Mouse (Mus musculus) thymus, adult 2 months (tissue): ENCODE results near the gene Ccdc151. TPM values are rescaled to one million over a fixed set of nuclear protein-coding genes. Genes with fewer than 3 reads are reported as not detected.

Experiments used
- DNase-seq: peaks from one replicate; pipeline ENCODE4 v3.0.0; 2021
- H3K27ac ChIP-seq: fragments of 200-500 bp; 2 replicates; pipeline ENCODE4 v1.5.1; 2012; ENCODE audit warnings: low read length, control low read depth; ENCODE audit not compliant: control insufficient read depth, insufficient read depth
- H3K27me3 ChIP-seq: fragments of 200-500 bp; 2 replicates; pipeline ENCODE4 v1.6.1; 2012; ENCODE audit warnings: mild to moderate bottlenecking, low read length, moderate library complexity, mixed read lengths; ENCODE audit not compliant: control insufficient read depth, insufficient read depth
- H3K36me3 ChIP-seq: fragments of 200-500 bp; 2 replicates; pipeline ENCODE4 v1.6.1; 2012; ENCODE audit warnings: mild to moderate bottlenecking, low read length, moderate library complexity; ENCODE audit not compliant: control insufficient read depth, insufficient read depth
- H3K4me1 ChIP-seq: fragments of 200-500 bp; replicated peaks from 2 replicates; pipeline ENCODE4 v1.6.1; 2012; ENCODE audit warnings: low read length; ENCODE audit not compliant: control insufficient read depth, insufficient read depth
- H3K4me3 ChIP-seq: fragments of 200-500 bp; 2 replicates; pipeline ENCODE4 v1.5.1; 2012; ENCODE audit warnings: mild to moderate bottlenecking, low read length, control low read depth, moderate library complexity; ENCODE audit not compliant: control insufficient read depth, insufficient read depth
- CTCF ChIP-seq: fragments of 200-500 bp; IDR thresholded peaks from 2 replicates; pipeline ENCODE4 v1.5.1; 2012; ENCODE audit warnings: mild to moderate bottlenecking, control low read depth, low read length, moderate library complexity, borderline replicate concordance; ENCODE audit not compliant: control insufficient read depth, poor library complexity, insufficient read depth; ENCODE audit errors: extremely low read depth
- POLR2A ChIP-seq: fragments of 200-500 bp; IDR thresholded peaks from 2 replicates; pipeline ENCODE4 v1.6.1; 2012; ENCODE audit warnings: mild to moderate bottlenecking, low read length, control low read depth, moderate library complexity; ENCODE audit not compliant: control insufficient read depth, poor library complexity, insufficient read depth; ENCODE audit errors: extremely low read depth
- WGBS: fragments of 180-500 bp; shearing (Covaris S2); methylation state at CpG from one replicate; pipeline ENCODE4 v1.1.7; 2018; 5-methylcytosine and 5-hydroxymethylcytosine counted together
- polyA plus RNA-seq: library from polyadenylated mRNA; depleted of rRNA; stranded (reverse); fragments of >200 nt; gene quantifications from 2 replicates; pipeline ENCODE4 v1.2.3, GENCODE M21; 2012

The Ccdc151 gene
- polyA plus RNA-seq, 1 experiment, result 0.11 TPM

GRCm38 (mm10) chr9:22047329-22047728, 44.9 kb upstream of the Ccdc151 start:
- Histone ChIP-seq H3K36me3 (no peaks in the 10 kb centered on the region), H3K27ac (no peak overlapping the region), H3K4me3 (no peak overlapping the region), H3K4me1 (peaks cover 17% of the 10 kb centered on the region), H3K27me3 (peaks cover 10% of the 10 kb centered on the region; the same call in 1 of the 2 replicates)
- WGBS, result 69% methylated on average over 9 of the region's 9 CpGs
- no peak for TF ChIP-seq CTCF
- no peak for TF ChIP-seq POLR2A
- no peak for DNase-seq

- no peak overlapping the region for H3K27ac ChIP-seq
- 69% methylated on average over 2 of the region's 2 CpGs for WGBS
- TF ChIP-seq CTCF (no peak), POLR2A (no peak)
- no peaks in the 10 kb centered on the region for H3K4me1 ChIP-seq
- H3K4me3 ChIP-seq, result no peak overlapping the region
- H3K36me3 ChIP-seq, result no peaks in the 10 kb centered on the region
- no peak for DNase-seq
- H3K27me3 ChIP-seq, result no peaks in the 10 kb centered on the region
Measured at GRCm38 (mm10) chr9:22041832-22042231, 39.4 kb upstream of the Ccdc151 start.

GRCm38 (mm10) chr9:22037826-22038225, 35.4 kb upstream of the Ccdc151 start:
- no peak for TF ChIP-seq CTCF
- no peak for TF ChIP-seq POLR2A
- DNase-seq, result no peak
- 85% methylated on average over 10 of the region's 10 CpGs for WGBS
- Histone ChIP-seq H3K27me3 (no peaks in the 10 kb centered on the region), H3K27ac (no peak overlapping the region), H3K36me3 (no peaks in the 10 kb centered on the region), H3K4me3 (no peak overlapping the region), H3K4me1 (no peaks in the 10 kb centered on the region)

DNA sequence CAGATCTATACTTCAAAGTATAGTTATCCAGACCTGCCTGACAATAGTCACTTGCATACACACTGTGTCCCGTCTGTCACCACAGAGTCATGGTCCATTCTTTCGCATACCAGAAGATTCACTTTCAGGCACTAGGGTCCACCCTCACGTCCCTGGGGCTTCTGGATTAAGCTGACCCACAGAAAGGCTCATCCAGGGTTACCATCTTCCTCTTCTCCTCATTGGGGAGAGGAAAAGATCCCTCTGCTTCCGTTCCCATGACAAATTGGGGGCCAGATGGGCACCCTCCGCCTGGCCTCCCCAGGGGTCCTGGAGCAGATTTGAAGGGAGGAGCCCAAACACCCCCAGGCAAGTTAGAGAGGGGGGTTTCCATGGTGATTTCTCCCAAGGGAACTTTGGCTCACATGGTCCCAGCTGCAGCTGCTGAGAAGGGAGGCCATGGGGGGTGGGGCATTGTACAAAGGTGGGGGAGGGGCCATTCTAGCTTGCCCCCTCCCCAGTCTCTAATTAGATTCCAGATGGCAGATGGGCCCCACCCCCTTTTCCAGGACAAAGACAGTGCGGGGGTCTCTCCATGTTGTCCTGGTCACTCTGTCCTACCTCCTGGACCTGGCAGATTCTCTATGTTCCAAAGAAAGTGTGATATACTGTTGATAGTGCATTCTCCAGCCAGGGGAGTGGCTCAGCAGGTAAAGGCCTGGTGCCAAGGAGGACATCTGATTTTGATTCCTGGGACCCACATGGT, 33.0 kb upstream of the Ccdc151 start:
- DNase-seq, result no peak
- Histone ChIP-seq H3K4me1 (no peaks in the 10 kb centered on the region), H3K36me3 (no peaks in the 10 kb centered on the region), H3K27me3 (no peaks in the 10 kb centered on the region), H3K27ac (no peak overlapping the region), H3K4me3 (no peak overlapping the region)
- WGBS, result 78% methylated on average over 6 of the region's 6 CpGs
- no peak for TF ChIP-seq POLR2A
- no peak for TF ChIP-seq CTCF

DNA sequence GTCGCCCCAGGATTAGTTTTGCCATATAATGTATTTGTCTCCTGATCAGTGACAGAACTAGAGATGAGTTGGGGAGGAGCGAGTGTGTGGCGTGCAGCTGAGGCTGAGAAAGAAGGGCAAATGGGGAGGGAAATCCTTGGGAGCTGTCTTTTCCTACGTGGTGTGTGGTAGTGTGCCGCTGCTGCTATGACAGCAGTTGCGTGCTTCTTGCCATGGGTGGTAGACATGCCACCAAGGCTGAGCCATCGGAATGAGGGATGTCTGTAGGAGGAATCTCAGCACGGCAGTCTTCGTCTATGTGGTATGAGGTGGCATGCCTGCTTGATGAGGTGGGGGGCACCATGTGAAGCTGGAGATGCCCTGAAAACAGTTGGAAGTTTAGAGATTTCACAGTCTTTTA, 28.0 kb upstream of the Ccdc151 start:
- 96% methylated on average over 9 of the region's 9 CpGs for WGBS
- Histone ChIP-seq H3K27ac (no peak overlapping the region), H3K4me1 (no peaks in the 10 kb centered on the region), H3K36me3 (no peaks in the 10 kb centered on the region), H3K4me3 (no peak overlapping the region), H3K27me3 (no peaks in the 10 kb centered on the region)
- TF ChIP-seq POLR2A, result no peak
- DNase-seq, result no peak

- WGBS, result 73% methylated on average over 7 of the region's 7 CpGs
- no peaks in the 10 kb centered on the region for H3K4me1 ChIP-seq
- no peak for TF ChIP-seq CTCF
- no peak for TF ChIP-seq POLR2A
- H3K36me3 ChIP-seq, result no peaks in the 10 kb centered on the region
- DNase-seq, result no peak
- H3K27me3 ChIP-seq, result no peaks in the 10 kb centered on the region
- no peak overlapping the region for H3K27ac ChIP-seq
- no peak overlapping the region for H3K4me3 ChIP-seq
Measured at GRCm38 (mm10) chr9:22028467-22028866, 26.0 kb upstream of the Ccdc151 start.

GRCm38 (mm10) chr9:22024592-22024991, 22.2 kb upstream of the Ccdc151 start:
- H3K36me3 ChIP-seq, result no peaks in the 10 kb centered on the region
- H3K27me3 ChIP-seq, result no peaks in the 10 kb centered on the region
- no peak overlapping the region for H3K27ac ChIP-seq
- H3K4me1 ChIP-seq, result no peaks in the 10 kb centered on the region
- no peak overlapping the region for H3K4me3 ChIP-seq
- DNase-seq, result no peak
- no peak for TF ChIP-seq POLR2A
- TF ChIP-seq CTCF, result no peak
- WGBS, result 88% methylated on average over 8 of the region's 8 CpGs
